Mouse (Mus musculus) small intestine, adult 2 months (tissue): Measurements from ENCODE around the gene Wrap53.

Source experiments
- CTCF ChIP-seq: fragments of 200-500 bp; IDR thresholded peaks from 2 replicates; pipeline ENCODE4 v1.5.1; 2012; ENCODE audit warnings: low read depth, mild to moderate bottlenecking, control low read depth, inconsistent platforms, low read length, moderate library complexity, mixed read lengths; ENCODE audit not compliant: insufficient replicate concordance, insufficient read length; ENCODE audit errors: extremely low read depth
- POLR2A ChIP-seq: fragments of 200-500 bp; IDR thresholded peaks from 2 replicates; pipeline ENCODE4 v1.6.1; 2012; ENCODE audit warnings: low read depth, mild to moderate bottlenecking, control low read depth, inconsistent platforms, low read length, moderate library complexity

- TF ChIP-seq CTCF = no peak
- no peak for TF ChIP-seq POLR2A
Measured at GRCm38 (mm10) chr11:69519976-69520375, 60.1 kb downstream of the Wrap53 start.
